Mouse (Mus musculus) limb, embryonic 12.5 days (tissue): ENCODE measurements at regions not wholly inside any gene's neighbourhood (a gene's known extent, or its start where the extent isn't known, plus 50 kb on each side); places are given as distances from the start of the nearest gene placed in this dataset.
"Not testable (repeated sequence)": the region's sequence is repeated elsewhere in the genome, so short reads cannot be mapped to it uniquely, and the experiment has no call there.

Experiments used
- ATAC-seq: fragments of 200-750 bp; cut with Nextera tagmentation; 2 replicates; pipeline ENCODE4 v1.8.0; 2017; ENCODE audit warnings: low read depth, moderate TSS enrichment; ENCODE audit not compliant: insufficient number of reproducible peaks, insufficient read depth, low FRiP score, low TSS enrichment
- H3K27ac ChIP-seq: fragments of 300-500 bp; sonication (generic); 2 replicates; pipeline ENCODE4 v1.5.1; 2016; ENCODE audit warnings: mild to moderate bottlenecking, moderate library complexity
- H3K27me3 ChIP-seq: fragments of 300-500 bp; sonication (generic); 2 replicates; pipeline ENCODE4 v1.6.1; 2016; ENCODE audit warnings: mild to moderate bottlenecking, moderate library complexity
- H3K36me3 ChIP-seq: fragments of 300-500 bp; sonication (generic); 2 replicates; pipeline ENCODE4 v1.6.1; 2016; ENCODE audit warnings: mild to moderate bottlenecking, moderate library complexity
- H3K4me1 ChIP-seq: fragments of 300-500 bp; sonication (generic); replicated peaks from 2 replicates; pipeline ENCODE4 v1.6.1; 2016
- H3K4me2 ChIP-seq: fragments of 300-500 bp; sonication (generic); 2 replicates; pipeline ENCODE4 v1.6.1; 2016; ENCODE audit warnings: mild to moderate bottlenecking, moderate library complexity
- H3K4me3 ChIP-seq: fragments of 300-500 bp; sonication (generic); replicated peaks from 2 replicates; pipeline ENCODE4 v1.5.1; 2016; ENCODE audit warnings: mild to moderate bottlenecking
- H3K9ac ChIP-seq: fragments of 300-500 bp; sonication (generic); replicated peaks from 2 replicates; pipeline ENCODE4 v1.6.1; 2016; ENCODE audit warnings: mild to moderate bottlenecking, moderate library complexity
- H3K9me3 ChIP-seq: fragments of 300-500 bp; sonication (generic); 2 replicates; pipeline ENCODE4 v1.6.1; 2016; ENCODE audit warnings: mild to moderate bottlenecking, moderate library complexity
- WGBS: fragments of 180-500 bp; shearing (Covaris S2); methylation state at CpG from one replicate; pipeline ENCODE4 v1.1.7; 2016; 5-methylcytosine and 5-hydroxymethylcytosine counted together

- no peak overlapping the region for H3K4me3 ChIP-seq
- H3K36me3 ChIP-seq = no peaks in the 10 kb centered on the region
- ATAC-seq = peak; percentile 54; the same call in 1 of the 2 replicates
- peaks cover 47% of the 10 kb centered on the region for H3K9me3 ChIP-seq
- H3K27ac ChIP-seq = no peak overlapping the region
- no peak overlapping the region for H3K4me2 ChIP-seq
- H3K4me1 ChIP-seq = no peaks in the 10 kb centered on the region
- H3K9ac ChIP-seq = no peak overlapping the region
- no peaks in the 10 kb centered on the region for H3K27me3 ChIP-seq
Observed at GRCm38 (mm10) chr13:12864263-12864662, 64.4 kb upstream of the Prl2c3 start.

- ATAC-seq = peak; percentile 32; the same call in 1 of the 2 replicates
- H3K36me3 ChIP-seq = not testable (repeated sequence)
- peaks cover 55% of the 10 kb centered on the region for H3K9me3 ChIP-seq
Observed at GRCm38 (mm10) chr13:12863542-12863941, 63.7 kb upstream of the Prl2c3 start.

DNA sequence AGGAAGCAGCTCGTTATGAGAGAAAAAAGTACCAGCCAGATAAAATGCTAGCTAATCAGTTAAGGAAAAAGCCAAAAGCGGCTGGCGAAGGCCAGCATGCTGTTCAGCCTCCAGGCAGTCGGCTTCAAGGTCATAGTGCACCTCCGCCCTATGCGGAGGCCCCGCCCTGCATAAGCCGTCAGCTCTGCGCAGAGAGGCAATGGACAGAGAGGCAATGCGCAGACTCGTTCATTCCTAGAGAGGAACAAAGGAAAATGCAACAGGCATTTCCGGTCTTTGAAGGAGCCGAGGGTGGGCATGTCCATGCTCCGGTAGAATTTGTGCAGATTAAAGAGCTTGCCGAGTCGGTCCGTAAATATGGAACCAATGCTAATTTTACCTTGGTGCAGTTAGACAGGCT lies 61.1 kb upstream of the Prl2c3 start:
- not testable (repeated sequence) for H3K4me2 ChIP-seq, H3K9ac ChIP-seq, ATAC-seq, H3K4me3 ChIP-seq, H3K4me1 ChIP-seq, H3K27ac ChIP-seq, H3K27me3 ChIP-seq, H3K36me3 ChIP-seq
- H3K9me3 ChIP-seq = peaks cover 68% of the 10 kb centered on the region
- 94% methylated on average over 16 of the region's 17 CpGs for WGBS

More at GRCm38 (mm10) chr13:12863542-12863941, 63.7 kb upstream of the Prl2c3 start:
- not testable (repeated sequence) for H3K27me3 ChIP-seq, H3K4me2 ChIP-seq, H3K4me3 ChIP-seq, H3K4me1 ChIP-seq, H3K9ac ChIP-seq, H3K27ac ChIP-seq
- WGBS = 89% methylated on average over 7 of the region's 7 CpGs

GRCm38 (mm10) chr13:12859930-12860329 lies 60.1 kb upstream of the Prl2c3 start:
- not testable (repeated sequence) for H3K4me3 ChIP-seq, H3K4me1 ChIP-seq, H3K36me3 ChIP-seq, H3K4me2 ChIP-seq, H3K9ac ChIP-seq, H3K27ac ChIP-seq, H3K27me3 ChIP-seq, ATAC-seq
- WGBS = 94% methylated on average over 19 of the region's 19 CpGs
- H3K9me3 ChIP-seq = peaks cover 60% of the 10 kb centered on the region
